ENCODE assay signal across 16 mouse cellular contexts in genomic region chr19:6296551-6297210, GRCm38 (mm10). TPM values are rescaled to one million over a fixed set of nuclear protein-coding genes. Genes with fewer than 3 reads are reported as not detected.
DNase-seq lines count a peak whose midpoint lies in the region; ATAC-seq and TF ChIP-seq lines count a peak whose summit lies in the region.
"Had no signal": no experiment of that assay in that cellular context is flagged by ENCODE, and none has a peak within 500 bp of the region (broad histone marks: within the 10 kb centered on the region; RNA-seq: fewer than 3 reads in every experiment).

No protein-coding gene starts in this region.

- ATAC-seq in liver, embryonic 15.5 days (ENCODE audit: insufficient read depth): peak; percentile 20; the same call in 1 of the 2 replicates
- no peak for ATAC-seq in megakaryocyte-erythroid progenitor cell, adult 5-6 weeks (replicated peaks; ENCODE audit: low FRiP score, low TSS enrichment, poor library complexity, severe bottlenecking)
- ATAC-seq: forebrain, embryonic 16.5 days; hindbrain, embryonic 16.5 days had no signal

- H3K27ac ChIP-seq in gastrocnemius, adult 2 months: peak overlapping the region; percentile 92
- peak overlapping the region; percentile 81 for H3K27ac ChIP-seq in bone marrow macrophage, adult 2 months (ENCODE audit: insufficient read depth, low read depth, low read length)
- H3K27ac ChIP-seq in liver, embryonic 15.5 days (replicated peaks): peak overlapping the region; percentile 96
- H3K27ac ChIP-seq: embryonic facial prominence, embryonic 12.5 days; kidney, postnatal 0 days; midbrain, embryonic 10.5 days had no signal

- H3K27me3 ChIP-seq in liver, embryonic 15.5 days: no peaks in the 10 kb centered on the region
- H3K27me3 ChIP-seq: embryonic facial prominence, embryonic 12.5 days had no signal

- TF ChIP-seq CTCF in gastrocnemius, adult 2 months (IDR thresholded peaks at IDR 0.05): no peak
- no peak for TF ChIP-seq CTCF in bone marrow macrophage, adult 2 months (IDR thresholded peaks at IDR 0.05; ENCODE audit: low read depth, low read length)

- H3K9me3 ChIP-seq in liver, embryonic 15.5 days (replicated peaks): no peaks in the 10 kb centered on the region
- H3K9me3 ChIP-seq: embryonic facial prominence, embryonic 12.5 days; midbrain, embryonic 10.5 days had no signal

- peaks cover 79% of the 10 kb centered on the region for H3K36me3 ChIP-seq in liver, embryonic 15.5 days (replicated peaks)

- H3K9ac ChIP-seq in liver, embryonic 15.5 days: peak overlapping the region; percentile 40
- H3K9ac ChIP-seq: embryonic facial prominence, embryonic 12.5 days had no signal

- H3K4me3 ChIP-seq in gastrocnemius, adult 2 months: no peak overlapping the region
- H3K4me3 ChIP-seq in bone marrow macrophage, adult 2 months (ENCODE audit: insufficient read depth, low read length): no peak overlapping the region
- no peak overlapping the region for H3K4me3 ChIP-seq in liver, embryonic 15.5 days (replicated peaks)
- H3K4me3 ChIP-seq: embryonic facial prominence, embryonic 12.5 days; midbrain, embryonic 10.5 days had no signal

- no peak for TF ChIP-seq POLR2A in bone marrow macrophage, adult 2 months (IDR thresholded peaks at IDR 0.05; ENCODE audit: borderline replicate concordance, low read depth, low read length)

- intact Hi-C loops in gastrocnemius, adult 2 months (cut with DNase I): no loop called here

- peaks cover 87% of the 10 kb centered on the region for H3K4me1 ChIP-seq in bone marrow macrophage, adult 2 months (ENCODE audit: control insufficient read depth, insufficient read depth, low read length)
- H3K4me1 ChIP-seq in liver, embryonic 15.5 days (replicated peaks): peaks cover 87% of the 10 kb centered on the region
- H3K4me1 ChIP-seq: embryonic facial prominence, embryonic 12.5 days had no signal

- peak overlapping the region; percentile 42 for H3K4me2 ChIP-seq in liver, embryonic 15.5 days
- H3K4me2 ChIP-seq: embryonic facial prominence, embryonic 12.5 days had no signal

- DNase-seq in gastrocnemius, adult 2 months: no peak
- DNase-seq in gastrocnemius, adult 18-20 months (ENCODE audit: low spot score): no peak
- DNase-seq in 3T3-L1 (ENCODE audit: low read depth, low spot score): peak; percentile 89
- DNase-seq in embryo, embryonic 10 days (ENCODE audit: low spot score): no peak
- DNase-seq in kidney, adult 8-10 months: no peak
- DNase-seq: adrenal gland, postnatal 36 days; cerebellum, adult 9-10 months; spleen, adult 18-20 months had no signal

- 58% methylated on average over 5 of the region's 5 CpGs for WGBS in liver, embryonic 15.5 days (ENCODE audit: insufficient replicate concordance)

RNA-seq across cellular contexts. Expression of gene Cdc42bpg, which starts 9.6 kb away (rescaled TPM):
- 1 to 10 TPM; 6.0 to 6.4 TPM for total RNA-seq in gastrocnemius, adult 2 months (2021)
- total RNA-seq in gastrocnemius, adult 18-20 months (2021): 1 to 10 TPM; 6.4 to 8.8 TPM
- polyA plus RNA-seq in bone marrow macrophage, adult 2 months (2012; ENCODE audit: insufficient read depth, insufficient read length, missing spikeins): 6.9 and 7.0 TPM in 2 replicates
- polyA plus RNA-seq in liver, embryonic 15.5 days (2015; fragmentation: Nextera tagmentation; extraction: Ambion mirVana): 0.21 and 0.38 TPM in 2 replicates
- total RNA-seq in megakaryocyte-erythroid progenitor cell, adult 5-6 weeks (2014; fragmentation: Nextera tagmentation): 3.4 and 4.4 TPM in 2 replicates
- 3.1 and 3.7 TPM in 2 replicates for total RNA-seq in megakaryocyte-erythroid progenitor cell, adult 5-6 weeks (2017)

RNA-seq across cellular contexts. Expression of gene Ehd1, which starts 20.2 kb away (rescaled TPM):
- 10 to 100 TPM; 28.4 to 32.3 TPM for total RNA-seq in gastrocnemius, adult 2 months (2021)
- total RNA-seq in gastrocnemius, adult 18-20 months (2021): 10 to 100 TPM; 30.2 to 40.3 TPM
- polyA plus RNA-seq in bone marrow macrophage, adult 2 months (2012; ENCODE audit: insufficient read depth, insufficient read length, missing spikeins): 91.9 and 96.3 TPM in 2 replicates
- 64.0 and 69.3 TPM in 2 replicates for polyA plus RNA-seq in liver, embryonic 15.5 days (2015; fragmentation: Nextera tagmentation; extraction: Ambion mirVana)
- 50.0 and 60.7 TPM in 2 replicates for total RNA-seq in megakaryocyte-erythroid progenitor cell, adult 5-6 weeks (2014; fragmentation: Nextera tagmentation)
- 26.7 and 62.5 TPM in 2 replicates for total RNA-seq in megakaryocyte-erythroid progenitor cell, adult 5-6 weeks (2017)

RNA-seq across cellular contexts. Expression of gene Men1, which starts 38.1 kb away (rescaled TPM):
- total RNA-seq in gastrocnemius, adult 2 months (2021): 1 to 10 TPM; 7.0 to 7.8 TPM
- total RNA-seq in gastrocnemius, adult 18-20 months (2021): 1 to 10 TPM; 6.2 to 6.9 TPM
- 28.1 and 29.1 TPM in 2 replicates for polyA plus RNA-seq in bone marrow macrophage, adult 2 months (2012; ENCODE audit: insufficient read depth, insufficient read length, missing spikeins)
- 25.1 and 25.4 TPM in 2 replicates for polyA plus RNA-seq in liver, embryonic 15.5 days (2015; fragmentation: Nextera tagmentation; extraction: Ambion mirVana)
- total RNA-seq in megakaryocyte-erythroid progenitor cell, adult 5-6 weeks (2014; fragmentation: Nextera tagmentation): 39.8 and 56.2 TPM in 2 replicates
- total RNA-seq in megakaryocyte-erythroid progenitor cell, adult 5-6 weeks (2017): 17.8 and 19.8 TPM in 2 replicates

RNA-seq across cellular contexts. Expression of gene Map4k2, which starts 44.3 kb away (rescaled TPM):
- 10 to 100 TPM; 13.1 to 14.2 TPM for total RNA-seq in gastrocnemius, adult 2 months (2021)
- total RNA-seq in gastrocnemius, adult 18-20 months (2021): 1 to 10 TPM; 7.4 to 8.3 TPM
- polyA plus RNA-seq in bone marrow macrophage, adult 2 months (2012; ENCODE audit: insufficient read depth, insufficient read length, missing spikeins): 57.4 and 58.5 TPM in 2 replicates
- 7.7 and 9.1 TPM in 2 replicates for polyA plus RNA-seq in liver, embryonic 15.5 days (2015; fragmentation: Nextera tagmentation; extraction: Ambion mirVana)
- total RNA-seq in megakaryocyte-erythroid progenitor cell, adult 5-6 weeks (2014; fragmentation: Nextera tagmentation): 37.3 and 41.8 TPM in 2 replicates
- 9.4 and 27.2 TPM in 2 replicates for total RNA-seq in megakaryocyte-erythroid progenitor cell, adult 5-6 weeks (2017)

RNA-seq across cellular contexts. Expression of gene Atg2a, which starts 55.2 kb away (rescaled TPM):
- 10 to 100 TPM; 18.4 to 19.0 TPM for total RNA-seq in gastrocnemius, adult 2 months (2021)
- 10 to 100 TPM; 16.7 to 20.0 TPM for total RNA-seq in gastrocnemius, adult 18-20 months (2021)
- polyA plus RNA-seq in bone marrow macrophage, adult 2 months (2012; ENCODE audit: insufficient read depth, insufficient read length, missing spikeins): 23.9 and 27.1 TPM in 2 replicates
- 4.7 and 5.8 TPM in 2 replicates for polyA plus RNA-seq in liver, embryonic 15.5 days (2015; fragmentation: Nextera tagmentation; extraction: Ambion mirVana)
- 22.6 and 30.2 TPM in 2 replicates for total RNA-seq in megakaryocyte-erythroid progenitor cell, adult 5-6 weeks (2014; fragmentation: Nextera tagmentation)
- total RNA-seq in megakaryocyte-erythroid progenitor cell, adult 5-6 weeks (2017): 5.8 and 11.8 TPM in 2 replicates
